Mouse (Mus musculus) brain, embryonic 18.5 days (tissue): ENCODE results near the gene 4933430I17Rik.
"Not testable (repeated sequence)": the region's sequence is repeated elsewhere in the genome, so short reads cannot be mapped to it uniquely, and the experiment has no call there.

Experiments
- DNase-seq: peaks from one replicate; pipeline ENCODE4 v3.0.0-alpha.2; 2012; ENCODE audit warnings: low read depth, low spot score

The 4933430I17Rik gene

GRCm38 (mm10) chr4:62524651-62525488, at the start of gene 4933430I17Rik, which contains the start of gene Pole3:
TSS of gene 4933430I17Rik (plus strand) at chr4:62525369.
TSS of gene Pole3 (minus strand) at chr4:62525068.
- DNase-seq: peak; percentile 93

DNA sequence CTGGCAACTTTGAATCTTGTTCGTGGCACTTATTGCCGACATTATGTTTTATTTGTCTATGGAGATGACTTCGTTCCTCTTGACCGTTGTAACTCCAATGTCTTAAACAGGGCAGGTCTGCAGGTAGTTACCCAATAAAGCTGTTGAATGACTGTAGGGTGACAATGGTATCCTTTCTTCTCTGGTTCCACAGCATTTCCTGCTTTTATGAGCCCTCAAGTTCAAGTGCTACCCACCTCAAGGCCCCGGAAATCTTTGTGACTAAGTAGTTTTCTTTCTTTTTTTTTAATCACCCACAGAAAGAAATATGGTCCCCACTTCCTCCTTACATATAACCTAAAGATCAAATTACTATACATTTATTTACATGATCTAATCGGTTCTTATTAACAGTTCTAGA, 49.4 kb upstream of the 4933430I17Rik start:
- no peak for DNase-seq

- DNase-seq: no peak
Observed at GRCm38 (mm10) chr4:62477542-62478244, 47.5 kb upstream of the 4933430I17Rik start.

DNA sequence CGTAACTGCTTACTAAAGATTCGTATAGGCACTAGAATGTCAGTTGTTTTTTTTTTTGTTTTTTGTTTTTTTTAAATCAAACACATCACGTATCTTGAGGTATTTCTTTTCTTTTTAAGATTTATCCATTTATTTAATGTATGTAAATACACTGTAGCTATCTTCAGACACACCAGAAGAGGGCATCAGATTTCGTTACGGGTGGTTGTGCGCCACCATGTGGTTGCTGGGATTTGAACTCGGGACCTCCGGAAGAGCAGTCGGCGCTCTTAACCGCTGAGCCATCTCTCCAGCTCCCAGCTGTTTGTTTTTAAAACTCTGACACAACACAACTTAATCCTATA, 45.6 kb upstream of the 4933430I17Rik start:
- not testable (repeated sequence) for DNase-seq

- DNase-seq: no peak
Observed at GRCm38 (mm10) chr4:62479937-62480708, 45.0 kb upstream of the 4933430I17Rik start, which contains the start of gene Bspry. TSS of gene Bspry (plus strand) at chr4:62480053.

DNA sequence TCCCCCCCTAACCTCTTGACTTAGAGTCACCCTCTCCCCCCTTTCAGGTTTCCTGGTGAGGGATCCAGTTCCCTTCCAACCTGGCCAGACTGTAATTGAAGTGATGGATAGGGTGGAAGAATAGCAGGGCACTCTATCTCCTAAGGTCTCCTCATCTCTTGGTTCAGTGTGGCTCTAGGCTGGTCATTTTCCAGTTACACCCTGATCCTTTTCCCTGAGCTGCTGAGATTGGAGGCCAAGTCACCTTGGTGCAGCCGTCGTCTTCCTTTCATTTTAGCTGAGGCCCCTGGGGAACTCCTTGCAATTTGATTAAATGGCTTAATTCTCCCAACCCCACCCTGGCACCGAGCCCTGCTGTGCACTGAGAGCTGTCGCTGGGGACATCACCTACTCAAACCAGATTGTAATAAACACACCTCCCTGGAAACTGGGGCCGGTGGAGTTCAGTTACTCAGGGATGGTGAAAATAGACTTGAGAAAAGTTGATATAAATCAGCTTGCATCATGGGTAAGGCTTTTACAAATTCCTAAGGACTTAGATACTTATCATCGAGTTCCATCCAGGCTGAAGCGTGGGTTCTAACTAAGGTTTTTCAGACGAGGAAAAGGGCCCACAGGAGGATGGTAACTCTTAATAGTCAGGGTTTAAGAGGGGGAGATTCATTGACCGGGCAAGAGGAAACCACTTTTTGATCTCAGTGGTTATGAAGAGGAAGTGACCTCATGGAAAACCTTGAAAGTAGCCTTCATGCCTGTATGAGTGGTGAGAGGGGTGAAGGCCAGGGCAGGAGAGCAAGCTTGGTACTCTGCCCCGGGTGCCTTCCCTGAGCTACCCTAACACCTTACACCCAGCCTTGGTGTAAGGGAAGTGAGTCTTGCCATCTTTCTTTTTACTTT, 44.2 kb upstream of the 4933430I17Rik start:
- DNase-seq: no peak

DNA sequence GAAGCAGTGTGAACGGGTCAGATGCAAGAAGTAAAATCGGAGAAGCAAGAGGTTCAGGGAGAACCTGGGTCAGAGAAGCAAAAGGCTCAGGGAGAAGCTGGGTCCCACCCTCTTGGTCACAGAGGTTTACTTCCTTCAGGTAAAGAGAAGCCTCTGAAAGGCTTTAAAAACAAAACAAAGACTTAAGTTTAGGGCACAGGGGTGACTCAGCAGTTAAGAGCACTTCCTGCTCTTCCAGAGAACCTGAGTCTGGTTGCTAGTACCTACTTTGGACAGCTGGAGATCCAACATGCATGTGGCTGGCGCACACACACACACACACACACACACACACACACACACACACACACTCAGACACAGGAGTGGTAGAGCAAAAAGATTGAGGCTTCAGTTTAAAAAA, 40.2 kb upstream of the 4933430I17Rik start:
- no peak for DNase-seq

DNA sequence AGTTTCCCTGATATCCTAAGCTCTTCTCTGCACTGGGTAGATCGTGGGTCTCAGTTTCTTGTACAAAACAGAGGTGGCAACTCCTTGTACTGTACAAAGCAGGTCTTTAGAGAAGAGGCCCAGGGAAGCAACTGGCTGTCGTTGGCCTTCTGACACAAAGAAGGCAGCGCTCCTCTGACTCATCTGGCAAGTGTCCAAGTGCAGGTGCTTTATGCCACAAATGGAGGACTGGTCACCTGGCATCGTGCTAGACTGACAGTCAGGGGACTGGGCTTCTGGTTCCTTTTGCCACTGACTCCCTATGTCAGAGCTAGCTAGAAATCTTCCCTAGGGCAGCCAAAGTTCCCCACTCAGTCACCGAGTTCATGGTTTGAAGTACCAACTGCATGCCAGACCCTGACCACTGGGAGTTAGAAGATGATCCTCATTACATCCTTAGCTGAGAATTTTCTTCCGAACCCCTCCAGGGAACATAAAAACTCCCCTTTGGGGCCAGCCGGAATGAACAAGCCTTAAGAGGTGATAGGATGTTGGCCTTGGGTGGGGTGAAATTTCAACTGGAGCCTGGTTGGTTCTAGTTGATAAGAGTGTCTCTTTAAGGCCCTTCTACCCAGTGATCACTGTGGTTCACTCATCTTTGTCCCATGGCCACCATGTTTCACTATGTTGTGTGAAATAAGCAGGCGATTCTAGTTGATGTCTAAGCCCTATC, 39.6 kb upstream of the 4933430I17Rik start:
- no peak for DNase-seq

- no peak for DNase-seq
Observed at GRCm38 (mm10) chr4:62486162-62486696, 38.9 kb upstream of the 4933430I17Rik start.

DNA sequence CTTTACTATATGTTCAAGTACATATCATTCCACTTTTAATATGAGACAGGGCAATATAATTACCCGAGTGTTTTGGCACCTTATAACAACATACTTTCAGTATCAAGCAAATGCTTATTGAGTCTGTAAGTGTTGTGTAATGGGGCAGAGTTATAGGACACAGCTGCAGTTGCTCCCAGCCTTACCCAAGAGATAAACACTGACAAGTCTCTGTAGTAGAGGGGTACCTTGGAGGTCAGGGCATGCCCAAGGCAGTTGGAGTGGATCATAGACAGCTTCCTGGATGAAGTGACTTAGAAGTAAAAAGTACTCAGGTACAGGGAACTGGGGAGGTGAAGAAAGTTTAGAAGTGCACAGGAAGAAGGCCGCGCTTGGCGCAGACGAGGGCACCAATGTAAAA, 38.0 kb upstream of the 4933430I17Rik start:
- no peak for DNase-seq

GRCm38 (mm10) chr4:62487914-62488313, 37.3 kb upstream of the 4933430I17Rik start:
- no peak for DNase-seq

GRCm38 (mm10) chr4:62492682-62493081, 32.5 kb upstream of the 4933430I17Rik start:
- DNase-seq: no peak

DNA sequence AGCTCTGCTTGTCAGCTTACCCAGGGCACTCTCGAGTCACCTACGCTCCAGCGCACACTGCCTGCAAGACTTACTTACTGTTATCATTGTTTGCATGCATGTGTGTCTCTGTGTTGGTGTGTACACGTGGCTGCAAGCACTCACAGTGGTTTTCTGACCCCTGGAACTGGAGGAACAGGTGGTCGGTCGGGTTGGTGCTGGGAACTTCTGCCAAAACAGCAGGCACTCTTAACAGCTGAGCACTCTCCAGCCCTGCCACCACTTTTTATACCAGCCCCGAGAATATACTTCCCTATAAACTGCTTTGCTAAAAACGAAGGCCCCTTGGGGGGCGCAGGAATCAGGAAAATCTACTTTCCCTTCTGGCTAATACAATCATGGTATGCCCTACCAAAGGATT, 30.9 kb upstream of the 4933430I17Rik start:
- DNase-seq: no peak

DNA sequence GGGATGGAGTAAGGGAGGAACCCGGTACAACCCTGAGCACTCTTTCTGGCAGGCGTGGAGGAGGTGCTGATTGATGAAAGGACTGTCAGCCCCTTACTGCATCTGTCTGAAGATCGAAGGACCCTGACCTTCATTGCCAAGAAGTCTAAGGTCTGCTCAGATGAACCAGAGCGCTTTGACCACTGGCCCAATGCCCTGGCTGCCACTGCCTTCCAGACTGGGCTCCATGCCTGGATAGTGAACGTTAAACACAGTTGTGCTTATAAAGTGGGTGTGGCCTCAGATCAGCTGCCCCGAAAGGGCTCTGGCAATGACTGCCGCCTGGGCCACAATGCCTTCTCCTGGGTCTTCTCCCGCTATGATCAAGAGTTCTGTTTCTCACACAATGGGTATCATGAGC, 29.2 kb upstream of the 4933430I17Rik start:
- DNase-seq: no peak

GRCm38 (mm10) chr4:62496815-62497214, 28.4 kb upstream of the 4933430I17Rik start:
- no peak for DNase-seq

GRCm38 (mm10) chr4:62500799-62501198, 24.4 kb upstream of the 4933430I17Rik start:
- no peak for DNase-seq

DNA sequence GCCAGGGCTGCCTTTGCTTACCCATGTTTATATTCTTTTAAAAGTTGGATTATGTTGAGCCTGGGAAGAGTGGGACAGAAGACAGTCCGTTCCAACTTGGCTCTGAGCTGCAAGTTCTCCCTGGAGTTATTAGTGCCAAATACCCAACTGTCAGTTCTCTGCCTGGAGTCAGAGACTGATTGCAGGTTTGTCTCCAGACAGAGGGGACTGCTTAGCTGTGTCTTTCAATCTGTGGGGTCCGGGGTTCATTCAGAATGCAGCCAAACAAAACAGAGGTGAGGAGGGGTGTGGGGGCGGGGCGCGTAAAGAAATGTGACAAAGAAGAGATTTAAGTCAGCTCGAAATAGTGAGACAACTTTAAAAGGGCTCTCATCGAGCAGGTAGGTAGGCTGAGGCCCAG, 23.6 kb upstream of the 4933430I17Rik start:
- no peak for DNase-seq

DNA sequence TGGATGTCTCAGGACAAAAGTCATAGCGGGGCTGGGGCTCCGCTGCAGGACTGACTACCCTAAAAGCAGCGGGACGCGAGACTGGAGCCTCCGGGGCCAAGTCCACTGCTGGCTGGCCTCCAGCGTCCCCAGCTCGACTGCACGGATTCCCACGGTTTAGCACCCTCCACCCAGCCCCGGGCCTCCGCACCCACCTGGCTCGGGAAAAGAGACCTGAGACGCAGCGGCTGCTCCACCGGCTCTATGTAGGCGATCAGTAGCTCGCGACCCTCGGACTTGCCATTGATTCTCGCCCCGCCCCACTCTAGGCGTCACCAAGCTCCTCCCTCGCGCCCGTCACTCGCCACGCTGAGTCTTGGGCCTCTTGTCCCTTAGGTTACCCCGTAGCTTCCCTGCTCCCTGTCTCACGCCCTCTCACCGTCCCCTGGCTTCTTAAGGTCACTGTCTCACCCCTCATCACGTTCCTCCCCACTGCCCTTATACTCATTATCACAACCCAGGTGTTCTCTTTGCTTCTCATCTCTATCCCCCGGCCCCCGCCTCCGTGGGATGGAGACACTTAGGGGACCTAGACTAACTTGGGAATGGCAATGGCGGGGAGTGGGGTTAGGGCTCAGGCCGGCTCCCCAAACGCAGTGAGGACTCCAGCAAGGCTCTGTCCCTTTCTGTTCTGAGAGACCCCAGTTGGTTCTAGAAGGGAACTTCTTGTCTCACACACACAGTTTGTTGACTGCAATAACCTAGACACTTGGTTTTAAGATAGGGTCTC, 23.0 kb upstream of the 4933430I17Rik start:
- peak; percentile 70 for DNase-seq

DNA sequence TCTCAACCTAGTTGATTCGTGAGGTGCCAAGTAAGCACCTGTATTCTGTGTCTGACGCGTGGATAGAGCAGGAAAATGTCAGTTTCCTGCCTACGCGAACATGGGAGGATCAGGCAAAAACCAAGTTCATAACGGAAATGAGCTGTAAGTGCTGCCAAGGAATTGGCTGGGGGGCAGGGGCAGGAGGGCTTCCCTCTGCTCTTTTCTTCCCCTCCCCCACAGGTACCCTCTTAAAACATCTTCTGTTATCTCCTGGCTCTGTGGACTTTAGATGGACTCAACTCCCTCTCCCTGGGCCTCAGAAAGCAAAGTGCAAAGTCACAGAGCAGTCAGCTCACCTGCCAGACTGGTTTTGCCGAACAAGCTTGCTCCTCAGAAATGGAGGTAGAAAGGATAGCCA, 22.2 kb upstream of the 4933430I17Rik start:
- DNase-seq: no peak
